Mouse (Mus musculus) retina, postnatal 7 days (tissue): ENCODE measurements around the gene Tubg1.

ENCODE experiments used
- DNase-seq: peaks from one replicate; pipeline ENCODE4 v3.0.0-alpha.2; 2012; ENCODE audit warnings: low read depth, low spot score

The Tubg1 gene

DNA sequence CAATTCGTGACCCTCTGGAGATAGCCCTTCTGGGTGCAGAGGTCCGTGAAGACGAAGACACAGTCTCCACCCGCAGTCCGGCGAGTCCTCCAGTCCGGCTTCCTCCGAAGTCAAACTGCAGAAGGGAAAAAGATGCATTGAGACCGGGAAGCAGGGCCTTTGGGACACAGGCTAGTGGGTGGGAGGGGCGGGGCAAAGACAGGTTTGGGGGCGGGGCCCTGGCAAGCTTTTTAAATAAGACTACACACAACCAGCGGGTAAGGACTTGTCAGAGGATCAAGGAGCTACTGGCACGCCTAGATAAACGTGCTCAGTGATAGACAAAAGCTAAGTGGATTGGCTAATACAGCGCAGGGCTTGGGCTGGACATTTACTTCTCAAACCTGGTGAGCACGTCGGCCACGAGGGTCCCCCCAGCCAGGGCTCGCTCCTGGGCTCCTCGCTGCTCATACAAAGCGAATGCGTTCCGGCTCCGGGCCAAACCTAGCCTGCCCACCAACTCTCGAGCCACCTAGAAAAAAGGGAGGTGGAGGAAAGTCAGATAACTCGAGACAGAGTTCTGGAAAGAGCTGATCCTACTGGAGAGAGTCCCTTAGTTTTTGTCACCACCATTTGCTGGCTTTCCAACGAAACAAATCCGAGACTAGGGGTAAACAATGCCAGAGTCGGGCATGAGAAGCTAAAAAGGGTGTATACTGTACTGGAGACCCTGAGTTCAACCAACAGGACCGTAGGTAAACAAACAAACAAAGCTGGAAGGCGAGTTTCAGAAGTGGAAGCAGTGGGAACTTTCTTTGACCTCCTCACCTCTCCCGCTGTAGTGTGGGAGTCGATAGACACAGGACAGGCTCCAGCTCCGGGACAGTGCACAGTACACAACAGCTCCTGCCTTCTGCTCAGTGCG, 45.2 kb downstream of the Tubg1 start:
- DNase-seq = no peak

DNA sequence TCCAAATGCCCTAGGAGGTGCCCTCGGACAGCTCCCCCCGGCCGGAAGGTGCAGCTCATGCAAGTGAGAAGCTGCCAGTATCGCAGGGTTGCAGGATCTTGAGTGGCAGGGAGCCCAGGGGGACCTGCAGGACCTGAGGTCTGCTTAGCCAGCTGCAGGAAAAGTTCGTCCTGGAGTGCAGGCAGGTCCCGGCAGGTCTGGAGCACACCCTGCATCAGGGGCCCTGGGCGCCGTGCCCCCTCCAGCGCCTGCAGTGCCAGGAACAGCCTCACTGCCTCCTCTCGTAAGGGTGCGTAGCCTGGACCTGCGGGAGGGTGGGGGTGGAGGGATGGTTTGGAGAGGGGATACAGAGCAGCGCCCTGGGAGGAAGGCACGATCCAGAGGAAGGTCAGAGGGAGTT, 46.6 kb downstream of the Tubg1 start:
- DNase-seq = no peak

DNA sequence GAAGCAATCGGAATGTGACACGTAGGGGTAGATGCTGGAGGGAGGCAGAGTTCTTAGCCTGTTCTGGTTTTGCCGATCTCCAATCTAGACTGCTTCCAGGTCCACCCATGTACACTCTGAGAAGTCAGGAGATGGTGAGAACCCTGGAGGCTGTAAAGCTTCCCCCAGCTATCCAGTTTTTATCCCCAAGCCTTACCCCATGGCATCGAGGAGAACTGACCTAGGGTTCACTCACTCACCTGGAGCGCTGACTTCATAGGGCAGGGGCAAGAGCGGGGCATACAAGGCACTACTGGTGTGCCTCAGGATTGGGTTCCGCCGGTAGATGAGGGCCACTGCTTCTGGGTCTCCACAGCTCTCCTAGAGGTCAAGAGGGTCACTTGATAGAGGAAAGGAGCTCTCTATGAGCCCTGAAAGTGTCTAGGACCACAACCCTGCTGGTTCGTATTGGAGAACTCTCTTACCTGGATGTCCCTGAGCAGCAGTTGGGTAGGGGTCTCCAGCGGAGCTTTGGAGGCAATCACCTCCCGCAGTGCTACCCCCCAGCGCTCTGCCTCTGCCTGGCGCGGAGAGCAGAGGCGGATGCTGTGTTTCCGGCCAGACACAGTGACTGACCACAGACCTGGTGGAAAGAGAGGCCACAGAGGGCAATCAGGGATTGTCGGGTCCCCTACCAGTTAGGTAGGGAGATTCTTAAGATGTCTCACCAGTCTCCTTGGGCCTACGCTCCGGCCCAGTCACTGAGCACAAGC, 47.6 kb downstream of the Tubg1 start:
- DNase-seq = no peak

DNA sequence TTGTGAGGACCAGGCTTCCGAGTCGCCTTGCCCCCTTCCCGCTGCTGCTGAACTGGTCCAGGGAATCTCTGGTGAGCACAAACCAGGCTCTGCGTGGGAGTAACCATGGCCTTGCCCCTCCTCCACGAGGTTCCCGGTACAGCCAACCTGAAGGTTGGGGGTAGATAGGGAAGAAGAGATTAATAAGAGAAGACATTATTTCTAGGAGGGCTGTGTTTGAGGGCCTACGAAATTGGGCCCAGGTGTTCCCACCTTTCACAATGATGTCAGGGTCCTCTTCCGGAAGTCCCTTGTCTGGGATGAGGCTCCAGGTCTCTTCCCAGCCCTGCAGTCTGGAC, 48.2 kb downstream of the Tubg1 start:
- DNase-seq = no peak

DNA sequence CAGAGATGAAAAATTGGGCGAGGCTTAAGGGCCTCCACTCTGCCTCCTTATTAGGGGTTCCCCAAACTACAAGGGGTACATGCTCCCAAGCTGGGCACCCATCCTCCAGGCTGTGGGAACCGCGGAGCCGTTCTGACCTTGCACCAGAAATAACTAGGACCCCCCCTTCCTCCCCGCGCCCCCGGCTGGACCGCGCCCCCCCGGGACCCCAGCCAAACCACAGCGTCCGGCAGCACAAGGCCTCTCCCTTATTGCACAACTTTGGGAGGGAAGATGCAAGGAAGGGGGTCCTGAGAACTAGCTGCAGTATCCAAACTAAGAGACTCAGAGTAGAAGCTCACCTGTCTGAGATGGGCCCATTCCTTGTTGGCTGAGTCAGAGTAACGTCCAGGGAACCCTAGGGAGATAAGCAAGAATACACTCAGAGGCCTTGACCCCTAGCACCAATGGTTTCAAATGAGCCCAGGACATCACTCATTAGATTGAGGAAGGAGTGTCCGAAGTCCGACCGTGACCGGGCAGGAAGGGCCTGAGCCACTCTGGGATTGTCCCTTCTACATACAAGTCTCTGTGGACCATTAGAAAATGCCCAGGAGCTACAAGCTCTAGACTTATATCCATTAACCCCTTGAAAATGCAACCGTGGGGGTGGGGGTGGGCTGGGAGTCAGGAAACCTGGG, 48.7 kb downstream of the Tubg1 start:
- DNase-seq = no peak

DNA sequence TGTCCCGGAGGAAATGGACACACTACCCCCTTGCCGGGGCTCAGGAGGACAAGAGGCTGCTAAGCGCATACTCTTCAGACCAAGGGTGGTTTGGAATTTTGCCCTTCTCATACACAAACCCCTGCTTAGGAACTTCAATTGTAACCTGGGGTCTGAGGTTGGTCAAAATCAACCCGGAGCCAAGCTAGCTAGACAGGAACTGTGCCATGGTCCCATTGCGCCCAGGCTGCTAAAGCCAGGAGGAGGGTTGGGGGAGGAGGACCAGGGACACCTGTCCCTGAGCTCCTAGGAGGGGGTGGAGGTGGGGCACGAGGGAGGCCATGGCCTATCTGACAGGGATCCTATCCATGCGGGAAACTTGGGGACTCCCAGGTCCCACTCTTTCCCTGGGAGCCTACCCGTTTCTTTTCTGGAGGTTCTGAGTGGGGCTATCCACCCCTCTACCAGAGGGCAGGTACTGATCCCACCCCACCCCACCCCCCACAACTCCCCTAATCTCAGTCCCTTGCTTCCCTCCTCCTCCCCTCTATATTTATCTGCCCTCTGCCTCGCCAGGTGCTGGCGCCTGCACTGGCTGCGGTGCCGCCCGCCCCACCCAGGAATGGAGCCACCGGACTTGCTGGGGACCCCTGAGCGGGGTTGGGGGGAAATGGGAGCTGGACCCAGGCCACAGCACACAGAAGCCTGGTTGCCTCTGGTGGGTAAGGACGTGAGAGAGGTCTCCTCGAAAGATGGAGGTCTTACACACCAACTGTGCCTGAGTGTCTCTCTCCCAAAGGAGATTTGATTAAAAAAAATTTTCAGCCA, 49.8 kb downstream of the Tubg1 start:
- no peak for DNase-seq

DNA sequence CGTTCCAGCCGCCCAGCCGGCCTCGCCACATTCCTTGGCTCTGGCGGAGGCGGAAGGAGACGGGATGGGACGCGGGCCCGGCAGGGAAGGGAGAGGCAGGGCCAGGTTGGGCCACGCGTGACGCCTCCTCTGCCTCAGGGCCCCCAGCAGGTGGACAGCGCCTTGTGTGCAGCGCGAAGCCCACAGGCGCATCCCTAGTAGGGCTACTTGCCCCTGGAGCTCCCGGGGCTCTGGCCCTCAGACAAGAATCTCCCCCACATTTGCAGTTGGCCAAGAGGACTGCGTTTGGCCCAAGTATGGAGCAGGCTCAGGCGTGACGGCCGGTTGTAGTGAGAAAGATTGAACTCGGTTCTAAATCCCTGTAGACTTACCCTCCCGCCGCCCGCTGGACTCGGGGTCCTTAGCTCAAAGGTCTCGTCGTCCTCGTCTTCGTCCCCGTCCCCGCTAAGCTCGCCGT, 50.6 kb downstream of the Tubg1 start, which contains the start of gene Cntnap1:
TSS of gene Cntnap1 (plus strand) at position 170 of the 457 bp plus-strand sequence.
- DNase-seq = no peak

DNA sequence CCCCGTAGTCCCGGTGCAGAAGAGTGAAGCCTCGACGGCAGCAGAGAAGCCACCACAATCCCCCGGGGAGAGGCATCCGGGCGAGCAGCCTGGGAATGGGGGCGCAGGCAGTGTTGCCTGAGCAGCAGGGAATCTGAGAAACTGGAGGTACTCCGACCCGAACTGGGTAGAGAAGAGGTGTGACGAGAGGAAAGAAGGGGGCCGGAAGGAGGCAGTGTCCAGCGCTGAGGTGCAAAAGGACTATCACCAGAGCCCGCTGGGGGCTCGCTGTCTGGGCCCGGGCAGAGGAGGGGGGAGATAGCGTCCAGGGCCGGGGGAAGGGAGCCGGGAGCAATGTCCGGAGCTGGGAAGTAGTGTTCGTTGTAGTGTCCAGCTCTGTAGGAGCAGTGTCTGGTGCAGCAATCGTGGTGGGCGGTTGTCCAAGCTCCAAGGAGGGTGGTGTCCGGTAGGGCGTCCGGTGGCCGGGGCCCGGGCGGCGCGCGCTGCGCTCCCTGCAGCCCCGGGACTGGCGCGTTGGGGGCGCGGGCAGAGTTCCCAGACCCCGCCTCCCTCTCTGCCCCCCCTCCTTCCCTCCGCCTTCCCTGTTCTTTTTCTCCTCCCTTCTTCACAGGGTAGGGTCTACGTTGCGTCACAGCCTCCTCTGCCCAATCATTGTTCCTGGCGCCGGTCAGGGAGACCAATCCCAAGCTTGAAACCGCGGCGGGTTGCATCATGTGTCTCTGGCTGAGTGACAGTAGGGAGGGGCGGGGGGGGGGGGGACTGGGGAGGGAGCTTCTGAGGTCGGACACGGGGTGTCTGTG, 51.3 kb downstream of the Tubg1 start, which contains the start of gene Plekhh3:
TSS of gene Plekhh3 (minus strand) at position 541 of the 800 bp plus-strand sequence.
- DNase-seq = peak; percentile 94

DNA sequence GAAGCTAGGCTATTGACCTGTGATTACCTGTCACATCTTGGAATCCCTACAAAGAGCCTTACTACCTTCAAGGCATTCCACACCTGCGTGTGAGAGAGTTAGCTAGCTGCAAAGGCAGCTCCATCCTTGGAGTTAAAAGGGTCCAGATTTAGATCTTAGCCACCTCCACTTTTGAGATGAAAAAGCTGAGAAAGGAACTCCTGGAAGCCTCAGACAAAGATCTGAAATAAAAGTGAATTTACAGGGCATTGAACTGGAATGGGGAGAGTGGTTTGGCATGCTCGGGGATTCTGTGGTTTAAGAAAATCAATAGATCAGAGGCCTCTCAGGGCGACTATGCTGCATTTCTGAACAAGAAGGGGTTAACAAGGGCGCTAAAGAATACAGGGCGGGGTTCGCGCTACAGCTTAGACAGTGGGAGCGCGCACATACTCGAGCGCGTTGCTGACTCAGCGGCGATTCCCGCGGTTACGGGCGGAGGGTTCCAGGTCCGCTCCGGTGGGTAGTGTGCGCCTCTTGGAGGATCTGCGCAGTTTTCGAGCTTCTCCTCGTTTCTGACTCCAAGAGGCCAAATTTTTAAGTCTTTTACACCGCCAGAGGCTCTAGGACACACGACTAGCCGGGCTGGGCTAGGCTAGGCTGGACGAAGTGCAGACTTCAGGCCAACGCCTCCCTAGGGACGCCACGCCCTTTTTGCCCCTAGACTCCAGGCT, 52.1 kb downstream of the Tubg1 start:
- DNase-seq = no peak

DNA sequence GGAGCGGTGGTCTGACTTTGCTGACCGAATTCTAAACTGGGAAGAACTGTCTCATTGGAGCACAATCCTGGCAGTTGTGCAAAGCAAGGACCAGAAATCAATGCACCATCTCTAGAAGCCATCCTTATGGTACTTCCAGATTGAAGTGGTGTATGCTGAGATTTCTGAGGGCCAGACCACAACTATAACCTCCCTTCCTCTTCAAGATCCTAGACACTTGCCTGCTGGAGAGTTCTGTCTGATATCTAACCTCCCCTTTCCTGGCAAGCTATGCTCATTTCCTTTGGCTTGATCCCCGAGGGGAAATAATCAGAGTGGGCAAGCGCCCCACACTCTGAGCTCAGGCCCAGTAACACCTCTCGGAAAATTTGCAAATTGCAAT, 52.7 kb downstream of the Tubg1 start:
- no peak for DNase-seq

DNA sequence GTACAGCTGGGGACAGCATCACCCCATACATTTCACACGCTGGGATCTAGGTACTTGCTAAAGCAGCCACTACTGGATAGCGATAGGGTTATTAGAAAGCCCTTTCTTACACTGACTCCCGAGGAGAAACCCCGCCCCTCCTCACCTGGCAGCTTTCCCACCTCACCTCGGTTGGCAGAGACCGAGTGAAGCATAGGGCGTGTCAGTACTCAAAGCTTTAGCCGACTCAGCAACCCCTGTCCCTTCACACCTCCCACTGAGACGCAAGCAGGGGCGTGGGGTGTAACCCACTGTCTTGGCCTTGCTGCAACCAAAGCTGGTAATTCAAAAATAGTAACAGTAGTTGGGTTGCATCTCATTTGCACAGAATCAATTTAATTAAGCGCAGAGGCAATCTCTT, 53.4 kb downstream of the Tubg1 start:
- no peak for DNase-seq

DNA sequence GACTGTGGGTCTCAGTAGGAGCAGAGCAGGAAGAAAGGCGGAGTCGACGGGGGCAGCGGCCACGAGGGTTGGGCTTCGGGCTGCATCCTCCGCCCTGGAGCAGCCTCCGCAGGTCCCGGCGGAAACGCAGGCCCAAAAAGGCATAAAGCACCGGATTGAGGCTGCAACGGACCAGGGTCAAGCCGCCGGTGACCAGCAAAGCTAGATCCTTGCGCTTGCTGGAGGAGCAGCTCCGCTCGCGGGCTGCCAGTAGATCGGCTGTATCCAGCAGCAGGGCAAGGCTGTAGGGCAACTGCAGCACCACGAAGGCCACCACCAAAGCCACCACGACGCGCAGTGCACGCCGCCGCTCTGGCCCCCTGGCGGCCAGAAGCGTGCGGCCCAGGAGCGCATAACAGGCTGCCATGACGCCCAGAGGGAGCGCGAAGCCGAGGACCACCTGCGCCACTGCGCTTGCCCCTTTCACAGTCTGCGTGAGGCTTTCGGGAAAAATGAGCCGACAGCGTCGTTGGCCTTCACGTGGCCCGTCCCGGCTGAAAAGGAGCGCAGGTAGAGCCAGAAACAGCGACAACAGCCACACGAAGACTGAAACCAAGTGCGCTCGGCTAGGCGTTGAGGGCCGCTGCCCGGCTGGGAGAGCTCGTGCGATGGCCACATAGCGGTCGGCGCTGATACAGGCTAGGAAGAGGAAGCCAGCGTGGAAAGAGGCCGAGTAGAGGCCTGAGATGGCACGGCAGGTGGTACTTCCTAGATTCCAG, 54.1 kb downstream of the Tubg1 start:
- peak; percentile 79 for DNase-seq

DNA sequence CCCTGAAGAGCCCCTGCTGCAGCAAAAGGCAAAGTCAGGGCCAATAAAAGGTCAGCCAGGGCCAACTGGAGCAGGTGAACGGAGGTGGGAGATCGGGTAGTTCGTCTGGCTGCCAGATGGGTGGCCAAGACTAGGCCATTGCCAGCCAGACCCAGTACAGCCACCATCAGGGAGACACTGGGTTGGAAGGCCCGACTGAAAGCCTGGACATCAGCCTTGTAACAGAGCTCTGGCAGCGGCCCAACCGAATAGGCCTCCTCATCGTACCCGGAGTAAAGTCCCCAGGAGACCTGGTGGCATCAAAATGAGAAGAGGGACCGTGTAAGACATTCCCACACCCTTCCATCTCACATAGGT, 54.6 kb downstream of the Tubg1 start:
- DNase-seq = no peak

DNA sequence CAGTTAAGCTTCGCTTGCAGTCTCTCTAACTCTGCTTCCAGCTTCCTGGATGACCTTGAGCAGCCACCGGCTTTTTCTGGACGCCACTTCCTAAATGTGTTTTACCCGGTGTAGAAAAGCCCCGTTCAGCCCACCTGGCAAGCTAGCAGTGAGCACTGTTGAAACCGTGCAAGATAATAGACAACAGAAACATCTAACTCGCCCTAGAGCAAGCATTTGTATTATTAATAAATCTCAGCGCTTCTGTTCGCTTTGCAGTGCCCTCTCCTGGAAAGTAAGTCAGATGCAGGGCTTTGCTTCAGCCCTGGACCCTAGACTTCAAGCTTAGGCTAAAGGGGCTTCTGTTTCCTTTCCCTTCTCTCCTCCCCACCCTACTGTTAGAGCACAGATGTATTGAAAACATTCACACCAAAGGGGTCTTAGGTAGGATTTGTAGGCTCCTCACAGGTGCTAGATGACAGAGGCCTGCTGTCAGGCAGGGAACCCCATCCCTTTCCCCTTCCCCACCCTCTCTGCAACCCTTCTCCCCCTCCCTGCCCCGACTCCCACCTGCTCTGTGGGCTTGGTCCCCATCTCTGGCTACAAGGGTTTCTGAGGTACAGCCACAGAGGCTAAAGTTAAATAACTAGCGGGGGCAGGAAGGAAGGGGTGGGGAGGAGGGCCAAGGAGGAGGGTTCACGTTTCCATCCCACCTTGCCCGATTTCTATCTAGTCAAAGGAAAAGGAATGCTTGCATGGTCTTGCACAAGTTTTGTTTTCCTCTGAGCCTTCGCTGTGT, 55.3 kb downstream of the Tubg1 start, which contains the start of gene Ccr10:
TSS of gene Ccr10 (minus strand) at position 593 of the 778 bp plus-strand sequence.
- no peak for DNase-seq

DNA sequence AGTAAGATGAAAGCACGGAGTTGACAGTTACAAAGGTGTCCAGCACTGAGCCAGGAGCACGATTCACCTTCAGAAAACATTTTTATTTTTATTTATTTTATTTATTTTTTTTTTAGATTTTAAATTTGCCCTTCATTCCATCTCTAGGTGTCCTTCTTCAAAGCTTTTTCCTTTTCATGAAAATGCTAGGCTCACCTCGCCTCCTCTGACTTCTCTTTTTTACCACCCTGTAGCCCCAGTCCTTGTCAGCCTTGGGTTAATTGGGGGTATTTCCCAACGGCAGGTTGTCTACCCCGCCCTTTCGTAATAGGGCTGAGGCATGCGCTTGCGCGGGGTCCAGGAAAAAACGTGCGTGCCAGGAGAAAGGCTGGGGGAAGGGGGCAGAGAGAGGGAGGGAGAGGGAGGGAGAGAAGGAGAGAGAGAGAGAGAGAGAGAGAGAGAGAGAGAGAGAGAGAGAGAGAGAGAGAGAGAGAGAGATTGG, 55.9 kb downstream of the Tubg1 start:
- no peak for DNase-seq
